Mouse (Mus musculus): ENCODE results near the gene Noc2l.

DNA sequence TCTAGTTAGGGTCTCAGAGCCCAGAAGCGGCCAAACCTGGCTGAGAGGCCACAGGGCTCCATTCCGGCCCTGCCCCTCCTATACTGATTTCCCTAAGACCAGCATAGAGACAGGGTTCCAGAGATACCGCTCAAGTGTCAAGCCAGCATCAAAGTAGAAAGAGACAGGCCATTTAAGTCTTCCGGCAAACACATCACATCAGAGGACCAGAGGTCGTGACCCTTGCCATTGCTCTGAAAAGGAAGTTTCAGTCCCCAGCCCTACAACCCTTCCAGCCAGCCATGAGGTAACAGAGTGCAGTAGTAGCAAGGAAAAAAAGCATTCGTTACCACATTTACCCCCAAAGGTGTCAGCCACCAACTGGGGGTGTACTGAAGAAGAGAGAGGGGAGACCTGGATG is 41.5 kb upstream of the Noc2l start:
- TF ChIP-seq CTCF (IDR thresholded peaks at IDR 0.05; ENCODE audit: insufficient read depth, low read length), result no peak
- no peak for TF ChIP-seq POLR2A (IDR thresholded peaks at IDR 0.05; ENCODE audit: borderline replicate concordance, extremely low read depth, low read depth, low read length)

All from lung, adult 2 months (tissue).